Mouse (Mus musculus): ENCODE data around the gene Uchl3. TPM values are rescaled to one million over a fixed set of nuclear protein-coding genes. Genes with fewer than 3 reads are reported as not detected.

Uchl3 gene
- polyA plus RNA-seq (2016; fragmentation: Nextera tagmentation; extraction: Ambion mirVana) = 200 and 211 TPM in 2 replicates

DNA sequence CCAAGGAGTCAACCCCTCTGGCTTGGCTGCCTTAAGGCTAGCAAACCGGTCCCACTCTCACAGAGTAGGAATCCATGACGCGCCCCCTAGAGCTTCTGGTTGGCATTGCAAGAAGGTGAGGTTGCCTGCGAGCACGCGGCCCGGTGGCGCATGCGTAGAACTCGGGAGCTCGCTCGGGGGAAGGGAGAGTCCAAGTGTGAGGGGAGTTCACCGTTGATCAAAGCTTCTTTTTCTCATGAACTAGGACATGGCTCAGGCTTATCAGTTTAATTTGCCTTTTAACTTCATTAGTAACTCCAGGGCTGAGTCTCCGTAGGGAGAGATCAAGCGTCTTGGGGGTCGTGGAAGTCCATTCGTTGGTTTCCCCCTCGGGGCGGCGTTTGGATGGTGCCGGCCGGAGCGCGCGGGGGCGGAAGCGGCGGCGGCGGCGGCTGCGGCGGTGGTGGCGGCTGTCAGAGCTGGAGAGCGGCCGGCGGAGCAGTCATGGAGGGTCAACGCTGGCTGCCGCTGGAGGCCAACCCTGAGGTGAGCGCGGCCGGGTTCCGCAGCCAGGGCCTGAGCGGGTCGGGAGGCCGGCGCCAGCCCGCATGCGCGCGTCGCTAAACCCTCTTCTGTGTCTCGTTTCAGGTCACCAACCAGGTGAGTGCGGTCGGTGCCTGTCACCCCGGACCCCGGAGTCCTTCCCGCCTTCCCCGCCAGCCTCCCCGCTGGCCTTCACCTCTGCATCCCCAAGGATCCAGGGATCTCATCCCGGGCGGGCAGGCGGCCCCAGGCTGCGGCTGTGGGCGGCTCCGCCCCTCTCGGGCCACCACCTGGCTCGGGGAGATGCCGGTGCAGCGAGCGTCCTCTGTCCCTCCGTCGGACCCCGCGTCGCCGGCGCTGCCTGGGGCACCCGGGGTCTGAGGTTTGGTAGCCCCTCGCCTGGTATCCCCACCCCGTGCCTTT lies at the start of gene Uchl3:
TSS of gene Uchl3 (plus strand) at position 387 of the 945 bp plus-strand sequence.
- Histone ChIP-seq H3K9me3 (no peaks in the 10 kb centered on the region), H3K36me3 (replicated peaks) (peaks cover 4% of the 10 kb centered on the region), H3K27ac (peak within 1 kb of the TSS; percentile 98), H3K4me3 (peak within 1 kb of the TSS; percentile 99), H3K4me1 (peaks cover 10% of the 10 kb centered on the region), H3K27me3 (ENCODE audit: poor library complexity, severe bottlenecking) (no peaks in the 10 kb centered on the region)
- peak; percentile 97 for DNase-seq (ENCODE audit: extremely low spot score, low spot score)
- under 1% methylated on average over 78 of the region's 81 CpGs for WGBS

GRCm38 (mm10) chr14:101605843-101606242 lies 47.9 kb upstream of the Uchl3 start:
- peaks cover 28% of the 10 kb centered on the region for H3K4me1 ChIP-seq
- H3K27me3 ChIP-seq (ENCODE audit: poor library complexity, severe bottlenecking) = peaks cover 24% of the 10 kb centered on the region
- no peaks in the 10 kb centered on the region for H3K9me3 ChIP-seq
- no peak overlapping the region for H3K4me3 ChIP-seq
- no peaks in the 10 kb centered on the region for H3K36me3 ChIP-seq (replicated peaks)
- DNase-seq (ENCODE audit: extremely low spot score, low spot score) = no peak
- 77% methylated on average over 2 of the region's 2 CpGs for WGBS
- H3K27ac ChIP-seq = no peak overlapping the region

GRCm38 (mm10) chr14:101607631-101608518 lies 45.9 kb upstream of the Uchl3 start:
- no peaks in the 10 kb centered on the region for H3K9me3 ChIP-seq
- under 1% methylated on average over 62 of the region's 62 CpGs for WGBS
- peak overlapping the region; percentile 81 for H3K4me3 ChIP-seq
- no peaks in the 10 kb centered on the region for H3K36me3 ChIP-seq (replicated peaks)
- peaks cover 24% of the 10 kb centered on the region for H3K27me3 ChIP-seq (ENCODE audit: poor library complexity, severe bottlenecking)
- H3K4me1 ChIP-seq = peaks cover 24% of the 10 kb centered on the region
- peak; percentile 56 for DNase-seq (ENCODE audit: extremely low spot score, low spot score)
- H3K27ac ChIP-seq = peak overlapping the region; percentile 82

GRCm38 (mm10) chr14:101608519-101609368 lies 45.0 kb upstream of the Uchl3 start, which contains the start of gene Tbc1d4:
Tbc1d4 (minus strand) TSS chr14:101609191.
- WGBS = under 1% methylated on average over 61 of the region's 62 CpGs
- H3K27ac ChIP-seq = peak within 1 kb of the TSS; percentile 82
- peak within 1 kb of the TSS; percentile 81 for H3K4me3 ChIP-seq
- no peaks in the 10 kb centered on the region for H3K9me3 ChIP-seq
- H3K27me3 ChIP-seq (ENCODE audit: poor library complexity, severe bottlenecking) = peaks cover 24% of the 10 kb centered on the region
- no peaks in the 10 kb centered on the region for H3K36me3 ChIP-seq (replicated peaks)
- peaks cover 25% of the 10 kb centered on the region for H3K4me1 ChIP-seq
- DNase-seq (ENCODE audit: extremely low spot score, low spot score) = peak; percentile 73

DNA sequence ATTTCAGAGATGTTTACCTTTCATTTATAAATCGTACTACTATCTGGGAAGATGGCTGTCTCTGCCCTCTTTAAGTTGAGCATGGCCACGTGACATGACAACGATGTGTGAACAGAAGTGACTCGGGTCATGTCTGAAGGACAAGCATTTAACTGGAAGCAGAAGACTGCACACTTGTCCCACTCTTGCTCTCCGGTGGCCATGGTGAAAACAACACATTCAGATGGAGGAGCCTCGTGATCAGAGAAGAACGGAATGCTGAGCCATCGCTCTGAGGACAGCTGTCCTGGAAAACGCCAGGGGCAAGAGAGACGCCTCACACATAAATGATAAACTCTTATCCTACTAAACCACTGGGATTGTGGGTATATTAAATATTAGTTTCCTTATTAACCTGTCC lies 43.1 kb upstream of the Uchl3 start:
- WGBS = 88% methylated on average over 10 of the region's 10 CpGs

GRCm38 (mm10) chr14:101613206-101613605 lies 40.6 kb upstream of the Uchl3 start:
- Histone ChIP-seq H3K36me3 (replicated peaks) (no peaks in the 10 kb centered on the region), H3K4me3 (no peak overlapping the region), H3K4me1 (peaks cover 13% of the 10 kb centered on the region), H3K27me3 (ENCODE audit: poor library complexity, severe bottlenecking) (peaks cover 4% of the 10 kb centered on the region), H3K9me3 (no peaks in the 10 kb centered on the region), H3K27ac (no peak overlapping the region)
- 36% methylated on average over 1 of the region's 1 CpGs for WGBS
- no peak for DNase-seq (ENCODE audit: extremely low spot score, low spot score)

More for the DNA sequence above, 43.1 kb upstream of the Uchl3 start:
- Histone ChIP-seq H3K4me3 (no peak overlapping the region), H3K4me1 (peaks cover 25% of the 10 kb centered on the region), H3K27ac (no peak overlapping the region), H3K9me3 (no peaks in the 10 kb centered on the region), H3K27me3 (ENCODE audit: poor library complexity, severe bottlenecking) (peaks cover 24% of the 10 kb centered on the region), H3K36me3 (replicated peaks) (no peaks in the 10 kb centered on the region)
- DNase-seq (ENCODE audit: extremely low spot score, low spot score) = no peak

DNA sequence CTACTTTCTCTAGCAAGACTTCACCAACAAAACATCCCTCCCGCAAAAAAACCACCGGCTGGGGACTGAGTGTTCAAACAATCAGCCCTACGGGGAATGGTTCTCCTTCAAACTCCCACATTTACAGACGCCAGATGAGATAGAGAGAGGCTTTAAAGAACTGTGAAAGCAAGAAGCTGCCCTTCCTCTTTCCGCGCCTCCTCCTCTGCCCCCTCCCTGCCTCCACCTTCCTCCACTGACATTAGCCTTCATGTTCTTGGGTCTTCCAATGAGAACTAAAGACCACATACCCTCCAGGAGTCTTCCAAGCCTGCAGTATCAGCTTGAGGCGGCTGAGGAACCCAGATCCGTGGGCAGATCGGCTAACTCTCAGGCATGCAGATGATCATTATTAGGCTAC lies 37.6 kb upstream of the Uchl3 start:
- no peaks in the 10 kb centered on the region for H3K36me3 ChIP-seq (replicated peaks)
- no peaks in the 10 kb centered on the region for H3K9me3 ChIP-seq
- DNase-seq (ENCODE audit: extremely low spot score, low spot score) = no peak
- no peak overlapping the region for H3K27ac ChIP-seq
- peaks cover 4% of the 10 kb centered on the region; the same call in 1 of the 2 replicates for H3K4me1 ChIP-seq
- no peak overlapping the region for H3K4me3 ChIP-seq
- H3K27me3 ChIP-seq (ENCODE audit: poor library complexity, severe bottlenecking) = no peaks in the 10 kb centered on the region
- 83% methylated on average over 9 of the region's 9 CpGs for WGBS

DNA sequence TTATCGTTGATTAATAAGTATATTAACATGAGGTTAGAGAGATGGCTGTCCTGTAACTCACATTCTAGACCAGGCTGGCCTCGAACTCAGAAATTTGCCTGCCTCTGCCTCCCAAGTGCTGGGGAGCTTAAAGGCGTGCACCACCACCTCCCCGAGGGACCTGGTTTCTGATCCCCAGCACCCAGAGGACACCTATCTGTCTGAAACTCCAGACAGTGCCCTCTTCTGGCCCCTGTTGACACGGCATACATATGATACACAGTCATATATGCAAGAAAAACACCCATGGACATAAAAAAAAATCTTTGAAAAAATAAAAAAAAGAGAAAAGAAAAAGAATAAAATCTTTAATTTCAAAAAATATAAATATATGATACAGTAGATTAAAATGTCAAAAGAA lies 36.1 kb upstream of the Uchl3 start:
- Histone ChIP-seq H3K9me3 (no peaks in the 10 kb centered on the region), H3K4me3 (no peak overlapping the region), H3K4me1 (peaks cover 4% of the 10 kb centered on the region; the same call in 1 of the 2 replicates), H3K27ac (no peak overlapping the region), H3K27me3 (ENCODE audit: poor library complexity, severe bottlenecking) (no peaks in the 10 kb centered on the region), H3K36me3 (replicated peaks) (no peaks in the 10 kb centered on the region)
- no peak for DNase-seq (ENCODE audit: extremely low spot score, low spot score)
- WGBS = 93% methylated on average over 5 of the region's 5 CpGs

DNA sequence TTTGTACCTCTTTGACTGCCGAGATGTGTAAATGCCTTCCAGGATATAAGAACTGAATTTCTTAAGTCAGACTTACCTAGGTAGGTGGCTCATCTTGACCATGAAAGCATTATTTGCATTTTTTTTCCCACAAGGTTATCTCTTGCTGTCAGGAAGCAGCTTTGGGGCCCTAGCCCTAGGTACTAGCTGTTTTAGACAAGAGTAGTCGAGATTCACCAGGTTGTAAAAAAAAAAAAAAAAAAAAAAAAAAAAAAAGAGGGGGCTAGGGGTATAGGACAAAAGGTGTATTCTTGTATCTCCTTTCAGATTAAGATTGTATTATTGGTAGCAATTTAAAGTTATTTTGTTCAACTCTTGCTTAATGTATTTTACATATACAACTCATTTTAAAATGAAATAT lies 23.2 kb upstream of the Uchl3 start:
- 83% methylated on average over 2 of the region's 2 CpGs for WGBS
- no peak for DNase-seq (ENCODE audit: extremely low spot score, low spot score)

GRCm38 (mm10) chr14:101635765-101636164 lies 18.0 kb upstream of the Uchl3 start:
- no peak overlapping the region for H3K4me3 ChIP-seq
- 100% methylated on average over 1 of the region's 1 CpGs for WGBS
- peaks cover 39% of the 10 kb centered on the region for H3K36me3 ChIP-seq (replicated peaks)
- no peak for DNase-seq (ENCODE audit: extremely low spot score, low spot score)
- no peaks in the 10 kb centered on the region for H3K9me3 ChIP-seq
- H3K4me1 ChIP-seq = peaks cover 12% of the 10 kb centered on the region
- no peak overlapping the region for H3K27ac ChIP-seq
- no peaks in the 10 kb centered on the region for H3K27me3 ChIP-seq (ENCODE audit: poor library complexity, severe bottlenecking)

More for the DNA sequence above, 23.2 kb upstream of the Uchl3 start:
- H3K27ac ChIP-seq = no peak overlapping the region
- no peaks in the 10 kb centered on the region for H3K4me1 ChIP-seq
- no peak overlapping the region for H3K4me3 ChIP-seq
- H3K36me3 ChIP-seq (replicated peaks) = peaks cover 36% of the 10 kb centered on the region
- no peaks in the 10 kb centered on the region for H3K9me3 ChIP-seq
- no peaks in the 10 kb centered on the region for H3K27me3 ChIP-seq (ENCODE audit: poor library complexity, severe bottlenecking)

GRCm38 (mm10) chr14:101637381-101637780 lies 16.4 kb upstream of the Uchl3 start:
- Histone ChIP-seq H3K4me1 (peaks cover 12% of the 10 kb centered on the region), H3K9me3 (no peaks in the 10 kb centered on the region), H3K27ac (no peak overlapping the region), H3K4me3 (no peak overlapping the region), H3K27me3 (ENCODE audit: poor library complexity, severe bottlenecking) (no peaks in the 10 kb centered on the region), H3K36me3 (replicated peaks) (peaks cover 32% of the 10 kb centered on the region)
- no peak for DNase-seq (ENCODE audit: extremely low spot score, low spot score)
- WGBS = 93% methylated on average over 6 of the region's 6 CpGs

Measured in forebrain, embryonic 10.5 days (tissue).